Mouse (Mus musculus) limb, embryonic 10.5 days (tissue): ENCODE results near the gene Tra2a. TPM values are rescaled to one million over a fixed set of nuclear protein-coding genes. Genes with fewer than 3 reads are reported as not detected.

Experiments used
- DNase-seq: peaks from one replicate; pipeline ENCODE4 v3.0.0-alpha.2; 2017; ENCODE audit warnings: low spot score
- H3K27ac ChIP-seq: fragments of 300-500 bp; sonication (generic); 2 replicates; pipeline ENCODE4 v1.5.1; 2016; ENCODE audit warnings: mild to moderate bottlenecking
- H3K27me3 ChIP-seq: fragments of 300-500 bp; sonication (generic); 2 replicates; pipeline ENCODE4 v1.6.1; 2016; ENCODE audit warnings: low read depth, mild to moderate bottlenecking; ENCODE audit not compliant: poor library complexity, severe bottlenecking
- H3K36me3 ChIP-seq: fragments of 300-500 bp; sonication (generic); 2 replicates; pipeline ENCODE4 v1.6.1; 2016; ENCODE audit warnings: mild to moderate bottlenecking, moderate library complexity
- H3K4me1 ChIP-seq: fragments of 300-500 bp; sonication (generic); 2 replicates; pipeline ENCODE4 v1.6.1; 2016
- H3K4me3 ChIP-seq: fragments of 300-500 bp; sonication (generic); 2 replicates; pipeline ENCODE4 v1.5.1; 2016; ENCODE audit warnings: mild to moderate bottlenecking, moderate library complexity
- H3K9me3 ChIP-seq: fragments of 300-500 bp; sonication (generic); replicated peaks from 2 replicates; pipeline ENCODE4 v1.6.1; 2016; ENCODE audit warnings: mild to moderate bottlenecking
- WGBS: fragments of 180-500 bp; shearing (Covaris S2); methylation state at CpG from one replicate; pipeline ENCODE4 v1.1.7; 2016; 5-methylcytosine and 5-hydroxymethylcytosine counted together
- polyA plus RNA-seq: library from polyadenylated mRNA; unstranded; fragments of >200 nt; fragmentation: Nextera tagmentation; extraction: Ambion mirVana; gene quantifications from 2 replicates; pipeline ENCODE4 v1.2.1, GENCODE M21; 2016

The Tra2a gene
- polyA plus RNA-seq, 1 experiment from 2014 or later = 128 TPM

GRCm38 (mm10) chr6:49263081-49263846, 569 bp downstream of the Tra2a start:
- H3K9me3 ChIP-seq = no peaks in the 10 kb centered on the region
- H3K4me3 ChIP-seq = peak overlapping the region; percentile 85
- under 1% methylated on average over 71 of the region's 71 CpGs for WGBS
- H3K4me1 ChIP-seq = peaks cover 24% of the 10 kb centered on the region
- peaks cover 9% of the 10 kb centered on the region for H3K36me3 ChIP-seq
- no peaks in the 10 kb centered on the region for H3K27me3 ChIP-seq
- peak overlapping the region; percentile 98 for H3K27ac ChIP-seq
- peak; percentile 74 for DNase-seq

GRCm38 (mm10) chr6:49262421-49262820, 1.4 kb downstream of the Tra2a start:
- Histone ChIP-seq H3K4me3 (peak overlapping the region; percentile 85), H3K36me3 (peaks cover 12% of the 10 kb centered on the region), H3K27me3 (no peaks in the 10 kb centered on the region), H3K4me1 (peaks cover 26% of the 10 kb centered on the region), H3K27ac (peak overlapping the region; percentile 98), H3K9me3 (no peaks in the 10 kb centered on the region)
- WGBS = 2% methylated on average over 9 of the region's 9 CpGs
- no peak for DNase-seq

- Histone ChIP-seq H3K27me3 (no peaks in the 10 kb centered on the region), H3K27ac (no peak overlapping the region), H3K4me3 (no peak overlapping the region), H3K36me3 (peaks cover 12% of the 10 kb centered on the region), H3K9me3 (no peaks in the 10 kb centered on the region), H3K4me1 (peaks cover 26% of the 10 kb centered on the region)
- WGBS = 45% methylated on average over 5 of the region's 5 CpGs
- no peak for DNase-seq
These were observed 4.1 kb downstream of the Tra2a start for GRCm38 (mm10) chr6:49259711-49260110.

DNA sequence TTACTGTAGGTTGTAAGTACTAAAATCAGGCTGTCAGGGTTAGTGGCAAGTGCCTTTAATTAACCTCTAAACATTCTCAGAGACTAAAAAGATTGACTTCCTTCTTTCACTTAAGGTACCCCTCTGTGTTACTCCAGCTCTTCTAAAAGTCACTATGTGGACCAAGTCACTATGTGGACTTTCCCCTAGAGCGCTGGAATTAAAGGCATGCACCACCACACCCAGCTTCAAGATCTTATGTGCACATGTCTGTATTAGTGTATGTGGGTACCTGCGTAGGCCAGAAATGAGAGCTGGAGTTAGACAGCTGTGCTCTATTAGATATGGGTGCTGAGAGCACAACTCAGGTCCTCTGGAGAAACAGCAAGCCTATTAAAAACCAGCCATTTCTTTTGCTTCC, 6.0 kb downstream of the Tra2a start:
- Histone ChIP-seq H3K27ac (no peak overlapping the region), H3K4me3 (no peak overlapping the region), H3K4me1 (peaks cover 26% of the 10 kb centered on the region), H3K27me3 (no peaks in the 10 kb centered on the region), H3K36me3 (peaks cover 13% of the 10 kb centered on the region), H3K9me3 (no peaks in the 10 kb centered on the region)
- WGBS = 97% methylated on average over 2 of the region's 2 CpGs
- no peak for DNase-seq

GRCm38 (mm10) chr6:49252207-49252606, 11.6 kb downstream of the Tra2a start:
- Histone ChIP-seq H3K4me3 (no peak overlapping the region), H3K4me1 (no peaks in the 10 kb centered on the region), H3K36me3 (peaks cover 56% of the 10 kb centered on the region), H3K27me3 (no peaks in the 10 kb centered on the region), H3K9me3 (no peaks in the 10 kb centered on the region), H3K27ac (no peak overlapping the region)
- 94% methylated on average over 8 of the region's 8 CpGs for WGBS
- no peak for DNase-seq

DNA sequence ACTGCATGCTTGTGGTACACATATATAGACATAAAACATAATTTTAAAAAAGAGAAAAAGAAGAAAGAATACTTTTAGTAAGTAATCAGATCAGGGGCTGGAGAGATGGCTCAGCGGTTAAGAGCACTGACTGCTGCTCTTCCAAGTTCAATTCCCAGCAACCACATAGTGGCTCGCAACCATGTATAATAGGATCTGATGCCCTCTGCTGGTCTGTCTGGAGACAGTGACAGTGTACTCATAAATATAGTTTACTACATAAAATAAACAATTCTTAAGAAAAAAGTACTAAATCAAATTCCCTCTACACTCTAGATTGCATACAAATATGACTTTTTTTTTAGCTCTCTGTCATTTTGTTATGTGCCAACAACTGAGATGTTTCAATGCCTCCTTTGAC, 12.6 kb downstream of the Tra2a start:
- no peak for DNase-seq

DNA sequence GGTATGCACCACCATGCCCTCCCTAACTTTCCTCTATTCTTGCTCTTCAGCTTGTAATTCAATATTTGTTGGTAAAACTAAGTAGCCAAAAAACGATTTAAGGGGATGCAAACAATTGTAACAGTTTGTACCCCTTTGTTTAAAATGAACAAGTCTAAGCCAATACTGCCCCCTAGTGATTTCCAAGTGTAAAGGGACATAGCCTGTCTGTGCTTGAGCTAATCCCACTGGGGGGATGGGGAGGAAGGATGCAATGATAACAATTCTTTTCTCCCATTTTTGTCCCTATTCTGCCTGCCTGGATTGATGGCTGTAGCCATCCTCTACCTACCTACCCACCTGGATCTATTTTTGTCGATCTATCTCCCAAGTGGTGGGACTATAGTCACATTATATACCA, 16.6 kb downstream of the Tra2a start:
- H3K27ac ChIP-seq = no peak overlapping the region
- no peaks in the 10 kb centered on the region for H3K4me1 ChIP-seq
- H3K9me3 ChIP-seq = no peaks in the 10 kb centered on the region
- H3K27me3 ChIP-seq = no peaks in the 10 kb centered on the region
- peaks cover 99% of the 10 kb centered on the region for H3K36me3 ChIP-seq
- WGBS = 70% methylated on average over 2 of the region's 2 CpGs
- H3K4me3 ChIP-seq = no peak overlapping the region
- DNase-seq = no peak

More for the DNA sequence above, 12.6 kb downstream of the Tra2a start:
- H3K36me3 ChIP-seq = peaks cover 66% of the 10 kb centered on the region
- no peaks in the 10 kb centered on the region for H3K4me1 ChIP-seq
- H3K27ac ChIP-seq = no peak overlapping the region
- 94% methylated on average over 2 of the region's 2 CpGs for WGBS
- no peak overlapping the region for H3K4me3 ChIP-seq
- H3K9me3 ChIP-seq = no peaks in the 10 kb centered on the region
- H3K27me3 ChIP-seq = no peaks in the 10 kb centered on the region

DNA sequence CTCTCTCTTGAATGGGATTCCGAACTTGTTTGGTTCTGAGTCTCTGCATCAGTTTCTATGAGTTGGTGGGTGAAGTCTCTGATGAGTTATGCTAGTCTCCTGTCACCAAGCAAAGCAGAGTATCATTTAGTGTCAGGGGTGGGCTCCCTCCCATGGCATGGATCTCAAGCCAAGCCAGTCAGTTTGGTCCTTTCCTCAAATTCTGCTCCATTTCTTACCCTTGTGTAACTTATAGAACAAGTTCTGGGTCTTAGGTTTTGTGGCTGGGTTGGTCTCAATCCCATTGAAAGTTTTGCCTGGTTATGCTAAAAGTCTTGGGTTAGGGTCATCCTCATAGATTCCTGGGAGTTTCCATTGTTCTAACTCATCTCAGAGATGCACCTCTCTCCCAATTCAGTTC, 21.5 kb downstream of the Tra2a start:
- WGBS = 90% methylated on average over 1 of the region's 1 CpGs
- DNase-seq = no peak
- H3K4me3 ChIP-seq = no peak overlapping the region
- H3K27me3 ChIP-seq = no peaks in the 10 kb centered on the region
- H3K36me3 ChIP-seq = peaks cover 67% of the 10 kb centered on the region
- 0 out of 2 replicates have a peak, but pooled peaks cover 3% of the 10 kb centered on the region for H3K4me1 ChIP-seq
- H3K9me3 ChIP-seq = no peaks in the 10 kb centered on the region
- no peak overlapping the region for H3K27ac ChIP-seq

- DNase-seq = no peak
- no peaks in the 10 kb centered on the region for H3K9me3 ChIP-seq
- no peaks in the 10 kb centered on the region for H3K27me3 ChIP-seq
- no peak overlapping the region for H3K4me3 ChIP-seq
- 92% methylated on average over 1 of the region's 1 CpGs for WGBS
- H3K27ac ChIP-seq = no peak overlapping the region
- H3K36me3 ChIP-seq = peaks cover 60% of the 10 kb centered on the region
- H3K4me1 ChIP-seq = 0 out of 2 replicates have a peak, but pooled peaks cover 3% of the 10 kb centered on the region
These were observed 22.3 kb downstream of the Tra2a start for GRCm38 (mm10) chr6:49241562-49241961.

DNA sequence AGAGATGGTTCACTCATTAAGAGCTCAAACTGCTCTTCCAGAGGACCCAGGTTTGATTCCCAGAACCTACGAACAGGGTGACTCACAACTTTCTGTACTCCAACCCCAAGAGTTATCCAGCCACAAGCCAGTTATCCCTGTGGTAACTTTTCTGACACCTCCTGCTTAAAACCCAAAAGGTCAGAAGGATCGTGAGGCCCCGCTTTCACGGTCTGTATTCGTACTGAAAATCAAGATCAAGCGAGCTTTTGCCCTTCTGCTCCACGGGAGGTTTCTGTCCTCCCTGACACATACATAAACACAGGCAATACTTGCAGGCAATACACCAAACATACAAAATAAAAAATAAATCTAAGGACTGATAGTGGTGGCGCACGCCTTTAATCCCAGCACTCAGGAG, 27.5 kb downstream of the Tra2a start:
- Histone ChIP-seq H3K4me3 (no peak overlapping the region), H3K27me3 (no peaks in the 10 kb centered on the region), H3K27ac (no peak overlapping the region), H3K4me1 (0 out of 2 replicates have a peak, but pooled peaks cover 3% of the 10 kb centered on the region), H3K9me3 (no peaks in the 10 kb centered on the region), H3K36me3 (peaks cover 8% of the 10 kb centered on the region)
- peak; percentile 70 for DNase-seq
- WGBS = 63% methylated on average over 9 of the region's 9 CpGs

GRCm38 (mm10) chr6:49233356-49233755, 30.5 kb downstream of the Tra2a start:
- WGBS = 55% methylated on average over 4 of the region's 4 CpGs
- Histone ChIP-seq H3K4me1 (peaks cover 6% of the 10 kb centered on the region; the same call in 1 of the 2 replicates), H3K36me3 (no peaks in the 10 kb centered on the region), H3K27me3 (no peaks in the 10 kb centered on the region), H3K27ac (no peak overlapping the region), H3K4me3 (no peak overlapping the region), H3K9me3 (no peaks in the 10 kb centered on the region)
- DNase-seq = peak; percentile 34

GRCm38 (mm10) chr6:49228126-49228679, 35.6 kb downstream of the Tra2a start:
- Histone ChIP-seq H3K36me3 (no peaks in the 10 kb centered on the region), H3K27me3 (no peaks in the 10 kb centered on the region), H3K4me1 (peaks cover 20% of the 10 kb centered on the region), H3K4me3 (no peak overlapping the region), H3K27ac (no peak overlapping the region), H3K9me3 (no peaks in the 10 kb centered on the region)
- WGBS = 18% methylated on average over 7 of the region's 7 CpGs
- peak; percentile 40 for DNase-seq

- Histone ChIP-seq H3K4me3 (no peak overlapping the region), H3K36me3 (no peaks in the 10 kb centered on the region), H3K4me1 (peaks cover 20% of the 10 kb centered on the region), H3K9me3 (no peaks in the 10 kb centered on the region), H3K27me3 (no peaks in the 10 kb centered on the region), H3K27ac (no peak overlapping the region)
- WGBS = 10% methylated on average over 15 of the region's 15 CpGs
- DNase-seq = peak; percentile 67
These were observed 36.6 kb downstream of the Tra2a start for GRCm38 (mm10) chr6:49227184-49227735.
